Mouse (Mus musculus): ENCODE data around the gene Mark4.

- no peak for TF ChIP-seq CTCF (IDR thresholded peaks at IDR 0.05; ENCODE audit: low read depth)
- no peak for TF ChIP-seq EP300 (optimal IDR thresholded peaks at IDR 0.05)
Measured at GRCm38 (mm10) chr7:19470308-19470707, 11.7 kb upstream of the Mark4 start.

All from stomach, postnatal 0 days (tissue).